Mouse (Mus musculus): ENCODE measurements around the gene Cnn2. TPM values are rescaled to one million over a fixed set of nuclear protein-coding genes. Genes with fewer than 3 reads are reported as not detected.
"Not testable (repeated sequence)": the region's sequence is repeated elsewhere in the genome, so short reads cannot be mapped to it uniquely, and the experiment has no call there.

Cnn2 gene
- 10 to 100 TPM in 1 of 2 experiments, 1 to 10 TPM in 1; 8.2 to 10.3 TPM for total RNA-seq (2021)
- long read RNA-seq, transcript Cnn2-201 (7 exons, 2,460 nt): major isoform, 22 of 27 reads
- long read RNA-seq, partial matches to known transcripts: 1 of 27 reads
- long read RNA-seq, other reads (novel, unspliced or antisense): 4 of 27 reads

DNA sequence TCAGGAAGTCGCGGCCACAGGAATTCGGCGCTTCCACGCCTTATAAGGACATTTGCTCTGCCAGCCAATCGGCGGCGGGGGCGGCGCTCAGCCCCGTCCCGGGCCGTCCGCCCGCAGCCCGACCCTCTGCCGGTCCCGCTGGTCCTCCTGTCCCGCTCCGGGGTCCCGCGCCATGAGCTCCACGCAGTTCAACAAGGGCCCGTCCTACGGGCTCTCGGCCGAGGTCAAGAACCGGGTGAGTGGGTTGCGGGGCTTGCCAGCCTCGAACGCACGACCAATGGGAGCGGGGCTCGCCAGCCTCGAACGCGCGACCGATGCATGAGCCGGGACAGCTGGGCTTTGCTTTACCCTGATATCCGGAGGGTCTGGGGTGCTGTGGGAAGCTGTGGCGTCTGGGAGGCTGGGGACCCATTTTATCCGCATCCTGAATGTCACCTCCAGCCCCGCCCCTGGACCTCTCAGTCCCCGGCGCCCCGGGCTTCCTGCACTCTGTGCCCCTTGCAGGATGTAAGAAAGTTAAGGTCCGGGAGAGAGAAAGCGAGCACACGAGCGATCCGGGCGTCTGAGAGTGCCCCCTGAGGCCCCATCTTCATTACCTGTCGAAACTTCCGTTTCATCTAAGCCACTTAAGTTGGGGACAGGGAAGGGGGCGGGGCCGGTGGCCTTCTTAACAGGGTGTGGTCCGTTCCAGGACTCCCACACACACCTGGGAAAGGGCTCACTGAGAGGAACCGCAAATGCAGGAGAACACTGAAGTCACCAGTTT lies at the start of gene Cnn2:
TSS of gene Cnn2 (plus strand) at position 79 of the 766 bp plus-strand sequence.
- no peak for DNase-seq (ENCODE audit: low spot score in 2 of 2)

DNA sequence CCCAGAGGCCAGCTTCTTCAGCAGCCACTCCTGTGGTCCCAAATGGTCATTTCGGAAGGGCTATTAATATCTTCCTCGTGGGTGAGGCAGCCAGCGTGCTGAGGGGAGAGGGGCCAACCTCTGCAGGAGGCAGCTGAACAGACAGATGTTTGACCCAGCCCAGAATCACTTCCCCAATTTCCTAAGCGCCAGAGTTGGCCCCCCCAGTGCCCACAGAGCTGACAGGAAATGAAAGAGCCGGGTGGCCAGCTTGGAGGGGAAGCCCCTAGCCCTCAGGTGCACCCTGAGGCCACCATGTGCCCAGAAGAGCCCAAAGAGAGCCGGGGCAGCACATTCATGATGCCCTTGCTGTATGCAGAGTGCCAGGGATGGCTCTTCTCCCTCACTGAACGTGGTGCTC lies 47.6 kb upstream of the Cnn2 start:
- DNase-seq (ENCODE audit: low spot score in 2 of 2): no peak

GRCm38 (mm10) chr10:79942988-79943387 lies 45.4 kb upstream of the Cnn2 start:
- no peak for DNase-seq (ENCODE audit: low spot score in 2 of 2)

GRCm38 (mm10) chr10:79943471-79943901 lies 44.9 kb upstream of the Cnn2 start:
- no peak for DNase-seq (ENCODE audit: low spot score in 2 of 2)

GRCm38 (mm10) chr10:79945507-79946234 lies 42.7 kb upstream of the Cnn2 start:
- no peak for DNase-seq (ENCODE audit: low spot score in 2 of 2)

GRCm38 (mm10) chr10:79946752-79947322 lies 41.5 kb upstream of the Cnn2 start:
- DNase-seq (ENCODE audit: low spot score in 2 of 2): no peak

GRCm38 (mm10) chr10:79947502-79947901 lies 40.9 kb upstream of the Cnn2 start:
- DNase-seq (ENCODE audit: low spot score in 2 of 2): no peak

GRCm38 (mm10) chr10:79949873-79950272 lies 38.5 kb upstream of the Cnn2 start:
- DNase-seq (ENCODE audit: low spot score in 2 of 2): no peak

DNA sequence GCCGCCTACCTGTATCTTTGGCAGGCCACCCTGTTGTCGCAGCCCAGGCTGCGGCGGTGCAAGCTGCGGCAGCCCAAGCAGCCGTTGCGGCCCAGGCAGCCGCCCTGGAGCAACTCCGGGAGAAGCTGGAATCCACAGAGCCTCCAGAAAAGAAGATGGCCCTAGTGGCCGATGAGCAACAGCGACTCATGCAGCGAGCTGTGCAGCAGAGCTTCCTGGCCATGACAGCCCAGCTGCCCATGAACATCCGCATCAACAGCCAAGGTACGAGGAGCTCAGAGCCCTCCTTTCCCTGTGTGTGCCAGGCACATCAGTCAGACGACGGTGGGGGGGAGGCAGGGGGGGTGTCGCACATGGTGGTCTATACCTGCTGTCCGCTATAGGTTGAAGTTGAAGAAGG lies 37.7 kb upstream of the Cnn2 start:
- DNase-seq (ENCODE audit: low spot score in 2 of 2): no peak

- peak in 1 of 2 experiments; percentile 59 for DNase-seq (ENCODE audit: low spot score in 2 of 2)
Measured at GRCm38 (mm10) chr10:79953946-79954345, 34.4 kb upstream of the Cnn2 start.

DNA sequence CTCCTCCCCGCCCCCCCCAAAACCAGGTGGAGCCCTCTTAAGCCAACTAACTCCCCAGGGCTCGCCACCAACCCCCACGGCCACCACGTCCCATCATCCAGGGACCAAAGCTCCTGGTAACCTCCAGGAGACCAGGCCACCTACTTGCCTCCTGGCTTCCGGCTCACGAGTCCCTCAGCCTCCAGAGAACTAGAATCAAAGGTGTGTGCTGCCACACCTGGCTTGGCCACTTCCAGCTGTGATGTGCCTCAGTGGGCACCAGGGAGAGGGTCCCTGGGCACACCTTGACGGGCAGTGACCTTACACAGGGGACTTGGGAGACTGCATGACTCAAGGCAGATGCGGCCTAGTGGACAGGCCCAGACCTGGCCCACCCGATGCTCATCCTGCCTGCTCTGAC lies 32.7 kb upstream of the Cnn2 start:
- DNase-seq (ENCODE audit: low spot score in 2 of 2): no peak

GRCm38 (mm10) chr10:79956643-79957154 lies 31.7 kb upstream of the Cnn2 start:
- DNase-seq (ENCODE audit: low spot score in 2 of 2): no peak

DNA sequence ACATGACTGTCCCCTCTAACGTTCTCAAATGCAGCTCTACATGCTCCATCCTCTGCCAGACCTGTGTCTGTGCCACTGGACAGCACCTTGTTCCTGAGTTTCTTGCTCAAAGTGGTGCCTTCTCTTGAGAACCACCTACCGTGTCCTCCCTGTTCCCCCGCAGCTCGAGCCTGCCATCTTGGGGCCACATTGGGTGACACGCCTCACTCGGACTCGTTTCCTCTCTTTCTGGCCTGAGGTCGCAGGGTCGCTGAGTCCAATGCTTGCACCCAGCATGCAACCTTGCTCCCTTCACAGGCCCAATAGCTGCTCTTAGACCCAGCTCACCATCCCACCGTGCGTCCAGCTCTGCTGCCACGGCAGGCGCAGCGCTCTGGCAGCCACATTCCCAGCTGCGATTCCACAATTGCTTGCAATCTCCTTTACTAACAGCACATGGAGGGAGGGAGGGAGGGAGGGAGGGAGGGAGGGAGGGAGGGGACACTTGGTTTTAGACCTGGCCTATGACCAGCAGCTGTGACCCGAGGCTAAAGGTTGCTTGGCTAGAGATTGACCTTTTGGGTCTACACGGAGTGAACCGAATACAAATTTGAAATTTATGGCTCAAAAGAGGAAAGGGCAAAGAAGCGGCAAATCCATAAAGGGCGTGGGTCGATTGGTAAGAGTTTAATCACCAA lies 30.1 kb upstream of the Cnn2 start:
- peak; percentile 81 to 85 for DNase-seq (ENCODE audit: low spot score in 2 of 2)

DNA sequence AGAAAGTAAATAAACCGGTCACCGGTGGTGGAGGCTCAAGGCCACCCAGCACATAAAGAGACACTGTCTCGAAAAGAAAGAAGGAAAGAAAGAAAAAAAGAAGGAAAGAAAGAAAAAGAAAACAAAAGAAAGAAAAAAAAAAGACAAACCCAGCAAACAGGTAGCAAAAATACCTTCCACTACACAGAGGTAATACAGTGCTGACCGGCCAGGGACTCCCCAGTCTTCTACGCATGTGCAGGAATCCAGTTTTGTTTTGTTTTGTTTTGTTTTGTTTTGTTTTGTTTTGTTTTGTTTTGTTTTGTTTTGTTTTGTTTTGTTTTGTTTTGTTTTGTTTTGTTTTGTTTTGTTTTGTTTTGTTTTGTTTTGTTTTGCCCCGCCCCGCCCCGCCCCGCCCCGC lies 29.0 kb upstream of the Cnn2 start:
- not testable (repeated sequence) for DNase-seq (ENCODE audit: low spot score in 2 of 2)

DNA sequence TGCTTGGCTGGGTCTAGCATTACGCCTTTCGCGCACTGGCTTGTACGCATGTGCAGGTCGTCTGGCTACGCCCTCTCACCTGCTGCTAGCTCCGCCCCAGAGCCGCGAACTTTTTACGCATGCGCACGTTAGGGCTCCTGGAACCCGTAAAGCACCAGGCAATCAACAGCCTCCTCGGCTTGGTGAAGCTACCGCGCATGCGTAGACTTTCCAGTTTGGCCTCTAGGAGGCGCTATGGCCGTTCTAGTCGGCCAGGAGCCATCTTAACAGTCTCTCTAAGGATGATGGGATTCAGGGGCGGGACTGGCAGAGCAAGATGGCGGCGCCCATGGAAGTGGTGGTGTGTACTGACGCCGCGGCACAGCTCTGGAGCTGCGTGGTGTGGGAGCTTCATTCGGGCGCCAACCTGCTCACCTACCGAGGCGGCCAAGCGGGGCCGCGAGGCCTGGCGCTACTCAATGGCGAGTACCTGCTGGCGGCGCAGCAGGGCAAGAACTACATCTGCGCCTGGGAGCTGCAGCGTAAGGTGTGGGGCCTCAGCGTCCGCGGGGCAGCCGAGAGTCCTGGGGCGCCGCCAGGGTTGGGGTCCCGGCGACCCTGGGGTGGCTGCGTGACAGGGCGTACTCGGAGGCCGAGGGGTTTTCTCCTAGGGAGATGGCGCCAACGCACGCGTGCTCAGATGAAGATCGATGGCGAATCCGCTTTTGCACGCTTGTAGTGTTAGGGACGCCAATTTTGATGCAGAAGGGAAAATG lies 28.4 kb upstream of the Cnn2 start, which contains the start of gene Wdr18:
TSS of gene Wdr18 (plus strand) at position 306 of the 755 bp plus-strand sequence.
- DNase-seq (ENCODE audit: low spot score in 2 of 2): peak; percentile 100

DNA sequence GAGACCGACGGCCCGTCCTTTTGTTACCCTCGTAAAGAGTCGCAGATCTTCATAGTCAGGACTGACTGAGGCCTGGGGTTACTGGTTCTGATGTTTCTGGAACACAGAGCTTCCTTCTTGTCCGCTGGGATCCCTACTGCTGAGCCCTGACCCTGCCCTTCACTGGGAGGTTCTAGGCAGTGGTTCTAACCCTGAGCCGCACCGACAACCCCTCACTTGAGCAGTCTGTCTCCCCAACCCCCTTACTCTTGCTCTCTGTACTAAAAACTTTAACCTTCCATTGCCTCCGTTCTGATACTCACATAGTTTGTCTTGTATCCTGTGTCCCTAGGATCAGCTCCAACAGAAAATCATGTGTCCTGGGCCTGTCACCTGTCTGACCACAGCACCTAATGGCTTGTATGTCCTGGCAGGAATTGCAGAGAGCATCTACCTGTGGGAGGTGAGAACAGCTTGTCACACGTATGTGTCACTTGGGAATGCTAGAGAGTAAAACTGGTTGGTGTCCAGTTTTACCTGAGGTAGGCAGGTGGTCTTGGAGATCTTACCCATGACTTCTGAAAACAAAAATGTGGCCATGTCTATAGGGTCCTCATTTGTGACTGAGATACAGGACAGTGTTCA lies 27.6 kb upstream of the Cnn2 start:
- DNase-seq (ENCODE audit: low spot score in 2 of 2): no peak

DNA sequence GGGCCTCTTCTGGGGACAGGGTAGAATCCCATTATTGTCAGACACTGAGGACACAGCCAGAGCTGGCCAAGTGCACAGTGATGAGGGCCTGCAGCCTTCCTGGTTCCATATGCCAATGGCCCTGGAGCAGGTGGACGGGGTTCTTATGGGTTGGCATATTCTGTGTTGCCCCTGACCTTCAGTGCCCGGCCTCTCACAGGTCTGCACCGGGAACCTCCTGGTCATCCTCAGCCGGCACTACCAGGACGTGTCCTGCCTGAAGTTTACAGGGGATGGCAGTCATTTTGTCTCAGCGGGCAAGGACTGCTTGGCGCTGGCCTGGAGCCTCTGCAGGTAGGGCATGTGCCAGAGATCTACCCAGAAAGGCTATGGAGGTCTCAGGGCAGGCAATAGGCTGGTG lies 23.7 kb upstream of the Cnn2 start:
- no peak for DNase-seq (ENCODE audit: low spot score in 2 of 2)

DNA sequence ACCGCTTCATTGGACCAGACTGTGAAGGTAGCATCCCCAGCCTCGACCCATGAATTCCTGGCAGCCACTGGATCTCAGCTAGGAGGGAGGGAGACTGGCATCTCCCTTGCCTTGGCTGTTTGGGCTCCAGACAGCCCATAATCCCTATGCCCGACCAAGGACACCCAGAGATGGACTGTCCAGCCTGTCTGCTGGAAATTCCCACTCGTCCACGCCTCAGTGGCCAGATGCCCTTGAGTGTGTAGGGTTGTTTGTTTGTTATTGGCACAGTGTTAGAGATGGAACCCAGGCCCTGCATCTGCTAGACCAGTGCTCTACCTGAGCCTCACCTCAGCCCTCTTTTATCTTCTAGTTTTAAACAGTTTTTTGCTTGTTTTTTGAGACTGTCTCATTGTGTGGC lies 23.1 kb upstream of the Cnn2 start:
- no peak for DNase-seq (ENCODE audit: low spot score in 2 of 2)

- no peak for DNase-seq (ENCODE audit: low spot score in 2 of 2)
Measured at GRCm38 (mm10) chr10:79966886-79967400, 21.4 kb upstream of the Cnn2 start.

DNA sequence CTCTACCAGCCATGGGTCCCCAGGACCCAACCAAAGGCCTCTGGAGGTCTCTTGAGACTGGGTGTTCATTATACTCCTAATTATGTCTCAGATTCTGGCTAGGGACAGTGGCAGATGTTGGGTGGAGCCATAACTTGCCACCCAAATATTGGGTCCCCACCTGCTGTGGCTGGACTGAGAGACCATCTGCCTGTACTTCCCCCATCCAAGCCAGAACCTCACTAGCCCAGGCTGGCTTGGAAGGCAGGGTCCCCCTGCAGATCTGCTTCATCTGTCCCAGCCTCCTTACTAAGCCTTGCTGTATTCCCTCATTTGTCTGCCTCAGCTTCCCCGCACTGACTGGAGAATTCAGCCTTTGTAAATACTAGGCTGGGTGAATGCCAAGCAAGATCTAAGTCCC lies 20.2 kb upstream of the Cnn2 start:
- DNase-seq (ENCODE audit: low spot score in 2 of 2): no peak
